In genomic region chr9:70018879-70019278, GRCm38 (mm10) we compare ENCODE assay signal across 12 mouse cellular contexts. TPM values are rescaled to one million over a fixed set of nuclear protein-coding genes. Genes with fewer than 3 reads are reported as not detected.
DNase-seq lines count a peak whose midpoint lies in the region; ATAC-seq and TF ChIP-seq lines count a peak whose summit lies in the region.
"Had no signal": no experiment of that assay in that cellular context is flagged by ENCODE, and none has a peak within 500 bp of the region (broad histone marks: within the 10 kb centered on the region; RNA-seq: fewer than 3 reads in every experiment).

No protein-coding gene starts in this region.

- no peak overlapping the region for H3K4me3 ChIP-seq in left cerebral cortex, adult 2 months
- H3K4me3 ChIP-seq: liver, embryonic 13.5 days; myocyte had no signal

- no peak overlapping the region for H3K27ac ChIP-seq in left cerebral cortex, adult 2 months
- H3K27ac ChIP-seq: liver, embryonic 13.5 days had no signal

- intact Hi-C loops in left cerebral cortex, adult 2 months (cut with DNase I), result loop anchor here (5.0 to 10.0 kb wide), 3 partner anchors 63 to 486 kb away; partner anchors contain the start of gene Rnf111

- peak; percentile 54 for ATAC-seq in inflammation-experienced regulatory T-cells, adult 6 months

- DNase-seq in left cerebral cortex, adult 2 months (ENCODE audit: extremely low spot score in 1 of 2, low spot score in 2 of 2), result no peak
- DNase-seq in left cerebral cortex, adult 8-10 months (ENCODE audit: low spot score in 2 of 2), result no peak
- peak; percentile 55 for DNase-seq in CD4-positive helper T cell, adult 2 months (ENCODE audit: low read depth, low spot score)
- DNase-seq in ES-CJ7 (ENCODE audit: low read depth, low spot score), result peak; percentile 53
- no peak for DNase-seq in Muller cell, postnatal 12 days (ENCODE audit: inconsistent ontology term)
- no peak for DNase-seq in cerebellum, adult 11-12 months
- DNase-seq: adrenal gland, postnatal 25 days; heart, postnatal 4 days; liver, embryonic 13.5 days had no signal

- TF ChIP-seq CTCF in left cerebral cortex, adult 2 months (IDR thresholded peaks at IDR 0.05), result peak; percentile 73

RNA-seq across cellular contexts. Expression of gene Gtf2a2, which starts 6.5 kb away (rescaled TPM):
- 10 to 100 TPM; 52.5 to 58.4 TPM for total RNA-seq in left cerebral cortex, adult 2 months (2021)
- total RNA-seq in left cerebral cortex, adult 8-10 months (2022), result 10 to 100 TPM; 46.0 to 59.2 (median 52.4) TPM
- 100 to 1,000 TPM; 150 to 200 (median 179) TPM for polyA plus RNA-seq in inflammation-experienced regulatory T-cells, adult 6 months (2017; shearing (Covaris generic))

RNA-seq across cellular contexts. Expression of gene Gcnt3, which starts 19.0 kb away (rescaled TPM):
- total RNA-seq in left cerebral cortex, adult 2 months (2021), result not detected
- total RNA-seq in left cerebral cortex, adult 8-10 months (2022), result not detected
- polyA plus RNA-seq in inflammation-experienced regulatory T-cells, adult 6 months (2017; shearing (Covaris generic)), result not detected
- total RNA-seq: adrenal gland, postnatal 25 days; heart, postnatal 4 days; layer of hippocampus, adult 8-10 months had no signal
- polyA plus RNA-seq: liver, embryonic 13.5 days had no signal

RNA-seq across cellular contexts. Expression of gene Bnip2, which starts 29.6 kb away (rescaled TPM):
- 10 to 100 TPM; 42.9 to 43.2 TPM for total RNA-seq in left cerebral cortex, adult 2 months (2021)
- 10 to 100 TPM; 32.1 to 47.1 (median 40.2) TPM for total RNA-seq in left cerebral cortex, adult 8-10 months (2022)
- 10 to 100 TPM; 35.8 to 59.1 (median 36.0) TPM for polyA plus RNA-seq in inflammation-experienced regulatory T-cells, adult 6 months (2017; shearing (Covaris generic))

Comparison
In these comparisons a context has a peak if more than half of its experiments do, and no peak if none do; other contexts are left out.
1. DNase-seq: peak in CD4-positive helper T cell, adult 2 months (single experiment) and ES-CJ7 (single experiment); none in left cerebral cortex, adult 2 months (0 of 2), left cerebral cortex, adult 8-10 months (0 of 2), Muller cell, postnatal 12 days (single experiment) and cerebellum, adult 11-12 months (single experiment).